Mouse (Mus musculus): Measurements from ENCODE around the gene Hoxa9. TPM values are rescaled to one million over a fixed set of nuclear protein-coding genes. Genes with fewer than 3 reads are reported as not detected.

Hoxa9 gene
- polyA plus RNA-seq, 1 experiment from 2014 or later: 0.54 TPM

- Histone ChIP-seq H3K9ac (no peak overlapping the region), H3K4me3 (no peak overlapping the region), H3K4me2 (no peak overlapping the region), H3K27ac (ENCODE audit: poor library complexity, severe bottlenecking) (no peak overlapping the region), H3K27me3 (replicated peaks) (peaks cover 92% of the 10 kb centered on the region), H3K36me3 (no peaks in the 10 kb centered on the region), H3K9me3 (replicated peaks) (no peaks in the 10 kb centered on the region), H3K4me1 (replicated peaks) (peaks cover 3% of the 10 kb centered on the region; the same call in 1 of the 2 replicates)
- 2% methylated on average over 23 of the region's 23 CpGs for WGBS
- no peak for ATAC-seq (ENCODE audit: insufficient number of reproducible peaks, low FRiP score)
Observed at GRCm38 (mm10) chr6:52232984-52233545, 2.2 kb upstream of the Hoxa9 start.

DNA sequence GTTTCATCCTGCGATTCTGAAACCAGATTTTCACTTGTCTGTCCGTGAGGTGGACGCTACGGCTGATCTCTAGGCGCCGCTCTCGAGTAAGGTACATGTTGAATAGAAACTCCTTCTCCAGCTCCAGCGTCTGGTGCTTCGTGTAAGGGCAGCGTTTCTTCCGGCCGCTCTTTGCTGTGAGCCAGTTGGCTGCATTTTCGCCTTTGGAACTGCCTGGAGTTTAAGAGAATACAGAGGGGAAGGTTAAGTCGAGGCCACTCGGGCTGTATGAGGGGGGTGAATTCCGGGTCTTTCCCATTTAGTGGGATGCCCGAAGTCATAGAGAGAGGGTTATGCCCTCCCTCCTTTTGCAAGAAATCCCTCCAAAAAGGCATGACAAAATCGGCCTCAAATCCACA lies 1.7 kb upstream of the Hoxa9 start:
- under 1% methylated on average over 18 of the region's 18 CpGs for WGBS
- Histone ChIP-seq H3K27me3 (replicated peaks) (peaks cover 92% of the 10 kb centered on the region), H3K4me3 (no peak overlapping the region), H3K4me1 (replicated peaks) (peaks cover 3% of the 10 kb centered on the region; the same call in 1 of the 2 replicates), H3K27ac (ENCODE audit: poor library complexity, severe bottlenecking) (no peak overlapping the region), H3K9me3 (replicated peaks) (no peaks in the 10 kb centered on the region), H3K4me2 (no peak overlapping the region), H3K9ac (no peak overlapping the region), H3K36me3 (no peaks in the 10 kb centered on the region)
- ATAC-seq (ENCODE audit: insufficient number of reproducible peaks, low FRiP score): no peak

- no peak overlapping the region for H3K27ac ChIP-seq (ENCODE audit: poor library complexity, severe bottlenecking)
- peaks cover 92% of the 10 kb centered on the region for H3K27me3 ChIP-seq (replicated peaks)
- H3K9ac ChIP-seq: no peak overlapping the region
- H3K4me2 ChIP-seq: no peak overlapping the region
- WGBS: 1% methylated on average over 18 of the region's 18 CpGs
- H3K4me3 ChIP-seq: no peak overlapping the region
- ATAC-seq (ENCODE audit: insufficient number of reproducible peaks, low FRiP score): no peak
- no peaks in the 10 kb centered on the region for H3K9me3 ChIP-seq (replicated peaks)
- no peaks in the 10 kb centered on the region for H3K36me3 ChIP-seq
- peaks cover 3% of the 10 kb centered on the region; the same call in 1 of the 2 replicates for H3K4me1 ChIP-seq (replicated peaks)
Observed at GRCm38 (mm10) chr6:52231885-52232567, 1.1 kb upstream of the Hoxa9 start.

DNA sequence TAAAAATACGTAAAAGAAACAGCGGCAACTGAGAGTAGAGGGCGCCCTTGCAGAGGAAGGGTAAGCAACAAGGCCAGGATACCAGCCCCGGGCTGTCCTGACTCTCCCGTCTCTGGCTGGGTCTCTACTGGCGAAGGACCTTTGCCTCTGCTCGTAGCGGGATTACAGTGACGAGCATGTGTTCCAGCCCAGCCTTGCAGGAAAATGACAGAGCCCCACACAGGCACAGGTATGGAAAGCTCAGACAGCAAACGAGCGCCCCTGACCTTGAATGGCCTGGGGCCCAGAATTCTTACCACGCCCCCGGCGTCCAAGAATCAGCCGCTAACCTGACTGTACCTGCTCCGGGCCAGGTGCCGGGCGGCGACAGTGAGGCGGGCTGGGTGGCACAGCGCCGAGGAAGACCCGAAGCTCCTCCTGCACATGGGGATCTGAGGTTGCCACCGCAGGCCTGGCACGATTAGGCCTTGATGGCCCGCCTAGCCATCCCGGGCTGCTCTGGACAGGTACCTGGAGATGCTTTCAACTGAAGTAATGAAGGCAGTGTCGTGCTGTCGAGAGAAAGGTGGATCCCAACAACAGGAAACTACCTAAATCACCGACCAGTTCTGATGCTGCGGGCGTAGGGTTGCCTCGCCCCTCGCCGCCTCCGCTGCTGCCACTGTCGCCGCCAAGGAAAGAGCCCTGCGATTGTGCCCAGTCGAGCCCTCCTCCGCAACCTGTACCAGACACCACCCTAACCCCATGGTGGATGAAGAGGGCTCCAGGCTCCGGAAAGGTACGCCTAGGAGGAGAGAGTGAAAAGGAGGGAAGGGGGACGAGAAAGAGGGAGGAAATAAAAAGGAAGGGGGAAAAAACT lies 1.1 kb downstream of the Hoxa9 start:
- no peaks in the 10 kb centered on the region for H3K36me3 ChIP-seq

DNA sequence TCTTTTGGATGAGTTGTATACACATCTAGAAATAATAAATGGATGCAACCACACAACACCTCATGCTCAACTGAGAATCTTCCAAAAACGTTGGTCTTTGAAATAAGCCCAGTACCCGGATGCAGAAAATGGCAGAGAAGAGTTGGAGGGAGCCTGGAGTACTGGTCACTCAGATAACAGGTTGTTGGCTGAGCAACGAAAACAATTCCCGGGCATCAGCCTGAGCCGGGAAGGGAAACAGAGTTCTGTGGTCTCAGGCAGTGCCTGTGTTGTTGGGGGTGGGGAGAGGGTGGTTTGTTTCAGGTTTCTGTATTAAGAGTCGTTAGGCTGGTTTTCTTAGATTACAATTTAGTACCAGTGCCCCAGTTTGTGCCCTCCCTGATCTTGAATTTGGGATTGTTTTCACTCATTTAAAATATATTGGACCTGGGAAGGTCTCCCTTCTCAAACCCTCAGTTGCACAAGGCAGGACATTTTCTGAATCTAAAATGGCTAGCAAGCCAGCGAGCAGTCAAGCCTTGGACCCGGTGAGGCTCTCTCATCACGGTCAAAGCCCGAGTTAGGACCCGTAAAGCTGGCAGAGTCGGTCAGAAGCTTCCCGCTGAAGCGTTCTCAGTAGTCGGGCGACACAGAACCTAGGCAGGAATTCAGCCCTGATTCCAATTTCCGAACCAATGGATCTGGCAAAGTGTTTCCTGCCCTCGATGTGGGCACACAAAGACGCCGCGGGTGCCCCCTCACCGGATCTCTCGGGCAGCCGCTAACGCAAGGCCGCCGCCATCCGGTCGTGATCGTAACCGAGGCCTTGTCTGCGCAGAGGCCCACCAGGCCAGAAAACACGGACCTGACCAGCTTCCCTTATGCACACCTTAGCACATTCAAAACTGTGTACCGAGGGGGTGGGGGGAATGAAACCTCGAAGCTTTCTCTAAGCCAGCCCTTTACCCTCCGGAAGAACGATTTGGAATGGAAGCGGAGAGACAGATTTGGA lies 2.1 kb downstream of the Hoxa9 start:
- Histone ChIP-seq H3K4me2 (no peak overlapping the region), H3K9ac (no peak overlapping the region), H3K27me3 (replicated peaks) (peaks cover 92% of the 10 kb centered on the region), H3K4me3 (no peak overlapping the region), H3K27ac (ENCODE audit: poor library complexity, severe bottlenecking) (no peak overlapping the region), H3K36me3 (no peaks in the 10 kb centered on the region), H3K4me1 (replicated peaks) (peaks cover 8% of the 10 kb centered on the region; the same call in 1 of the 2 replicates), H3K9me3 (replicated peaks) (no peaks in the 10 kb centered on the region)
- WGBS: 2% methylated on average over 38 of the region's 38 CpGs
- no peak for ATAC-seq (ENCODE audit: insufficient number of reproducible peaks, low FRiP score)

More for the DNA sequence above, 1.1 kb downstream of the Hoxa9 start:
- Histone ChIP-seq H3K9ac (no peak overlapping the region), H3K4me2 (no peak overlapping the region), H3K27ac (ENCODE audit: poor library complexity, severe bottlenecking) (no peak overlapping the region), H3K4me1 (replicated peaks) (peaks cover 8% of the 10 kb centered on the region; the same call in 1 of the 2 replicates), H3K4me3 (no peak overlapping the region), H3K27me3 (replicated peaks) (peaks cover 92% of the 10 kb centered on the region), H3K9me3 (replicated peaks) (no peaks in the 10 kb centered on the region)
- no peak for ATAC-seq (ENCODE audit: insufficient number of reproducible peaks, low FRiP score)
- WGBS: 1% methylated on average over 44 of the region's 44 CpGs

DNA sequence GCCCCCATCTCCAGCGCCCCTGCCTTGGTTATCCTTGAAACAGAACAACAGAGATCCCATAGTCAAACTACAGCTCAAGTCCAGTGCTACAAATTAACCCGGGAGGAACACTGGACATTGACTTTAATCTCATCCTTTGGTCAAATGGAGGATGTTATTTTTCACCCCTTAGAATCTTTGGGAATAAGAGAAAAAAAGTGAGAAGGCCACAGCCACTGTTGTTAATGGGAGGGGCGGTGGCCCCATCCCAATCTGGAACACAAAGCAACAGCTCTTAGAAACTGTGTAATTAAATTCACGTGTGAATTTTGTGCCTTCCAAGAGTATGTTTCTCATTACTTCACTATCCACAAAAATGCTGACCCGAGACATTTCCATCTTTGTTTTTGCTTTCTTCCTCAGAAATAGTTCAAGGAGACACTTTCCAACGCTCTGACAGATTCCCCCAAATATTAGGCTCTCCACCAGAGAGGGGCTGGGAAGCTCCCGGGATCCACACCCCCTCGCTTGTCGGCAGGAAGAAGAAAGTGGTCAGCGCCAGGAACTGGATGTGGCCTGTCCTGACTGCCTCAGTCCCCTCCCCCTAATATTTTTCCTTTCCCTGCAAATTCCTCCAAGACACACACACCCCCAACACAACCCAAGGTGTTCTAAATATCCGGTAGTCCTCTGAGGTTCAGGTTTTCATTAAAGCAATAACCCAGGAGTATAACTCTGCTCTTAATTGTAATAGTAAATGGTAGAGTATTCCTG lies 3.2 kb downstream of the Hoxa9 start:
- Histone ChIP-seq H3K27ac (ENCODE audit: poor library complexity, severe bottlenecking) (no peak overlapping the region), H3K27me3 (replicated peaks) (peaks cover 90% of the 10 kb centered on the region), H3K4me1 (replicated peaks) (peaks cover 7% of the 10 kb centered on the region; the same call in 1 of the 2 replicates), H3K9ac (no peak overlapping the region), H3K4me2 (no peak overlapping the region), H3K36me3 (no peaks in the 10 kb centered on the region), H3K9me3 (replicated peaks) (no peaks in the 10 kb centered on the region), H3K4me3 (no peak overlapping the region)
- 6% methylated on average over 11 of the region's 11 CpGs for WGBS
- ATAC-seq (ENCODE audit: insufficient number of reproducible peaks, low FRiP score): no peak

GRCm38 (mm10) chr6:52226569-52227257 lies 4.2 kb downstream of the Hoxa9 start:
- H3K4me2 ChIP-seq: no peak overlapping the region
- H3K27ac ChIP-seq (ENCODE audit: poor library complexity, severe bottlenecking): no peak overlapping the region
- peaks cover 90% of the 10 kb centered on the region for H3K27me3 ChIP-seq (replicated peaks)
- WGBS: 3% methylated on average over 26 of the region's 26 CpGs
- H3K9me3 ChIP-seq (replicated peaks): no peaks in the 10 kb centered on the region
- no peak overlapping the region for H3K4me3 ChIP-seq
- no peaks in the 10 kb centered on the region for H3K36me3 ChIP-seq
- H3K4me1 ChIP-seq (replicated peaks): peaks cover 11% of the 10 kb centered on the region
- H3K9ac ChIP-seq: no peak overlapping the region
- no peak for ATAC-seq (ENCODE audit: insufficient number of reproducible peaks, low FRiP score)

- ATAC-seq (ENCODE audit: insufficient number of reproducible peaks, low FRiP score): no peak
- peaks cover 95% of the 10 kb centered on the region for H3K27me3 ChIP-seq (replicated peaks)
- H3K36me3 ChIP-seq: no peaks in the 10 kb centered on the region
- H3K4me2 ChIP-seq: 0 out of 2 replicates have a peak overlapping the region, but pooled peaks have one; percentile 5
- no peaks in the 10 kb centered on the region for H3K9me3 ChIP-seq (replicated peaks)
- H3K4me1 ChIP-seq (replicated peaks): peaks cover 16% of the 10 kb centered on the region
- no peak overlapping the region for H3K9ac ChIP-seq
- H3K4me3 ChIP-seq: peak overlapping the region; percentile 13
- H3K27ac ChIP-seq (ENCODE audit: poor library complexity, severe bottlenecking): no peak overlapping the region
- WGBS: 2% methylated on average over 69 of the region's 69 CpGs
Observed at GRCm38 (mm10) chr6:52225612-52226568, 5.0 kb downstream of the Hoxa9 start.
